Mouse (Mus musculus) CD4-positive naive resting alpha-beta T cell, adult 76 days (primary cell): ENCODE measurements around the gene Uncx. TPM values are rescaled to one million over a fixed set of nuclear protein-coding genes. Genes with fewer than 3 reads are reported as not detected.

Source experiments
- total RNA-seq: library from RNA; stranded (reverse); gene quantifications from one replicate; pipeline ENCODE4 v1.2.4, GENCODE M21; 2023

The Uncx gene
- total RNA-seq: not detected

GRCm38 (mm10) chr5:139543214-139543613 lies at the start of gene Uncx:
Uncx (plus strand) TSS chr5:139543494.

Other genes with a start within 250 kb of the Uncx start
- gene Adap1, start 217.9 kb upstream of the Uncx start, total RNA-seq: 3.9 TPM
- gene Cox19, start 192.1 kb upstream of the Uncx start, total RNA-seq: 21.9 TPM
- gene Cyp2w1, start 190.9 kb upstream of the Uncx start, total RNA-seq: not detected
- gene Gpr146, start 165.8 kb upstream of the Uncx start, total RNA-seq: 20.5 TPM
- 0.70 TPM for gene C130050O18Rik, start 138.2 kb upstream of the Uncx start, total RNA-seq
- not detected for gene Gper1, start 120.3 kb upstream of the Uncx start, total RNA-seq
- gene 3110082I17Rik, start 83.0 kb upstream of the Uncx start, total RNA-seq: 2.2 TPM
- 129 TPM for gene Zfand2a, start 58.9 kb upstream of the Uncx start, total RNA-seq
- gene Micall2, start 192.8 kb downstream of the Uncx start, total RNA-seq: 0.23 TPM
- 103 TPM for gene Ints1, start 232.2 kb downstream of the Uncx start, total RNA-seq
- gene Mafk, start 248.0 kb downstream of the Uncx start, total RNA-seq: 181 TPM